Mouse (Mus musculus): ENCODE data around the gene Gpr15.

The Gpr15 gene

DNA sequence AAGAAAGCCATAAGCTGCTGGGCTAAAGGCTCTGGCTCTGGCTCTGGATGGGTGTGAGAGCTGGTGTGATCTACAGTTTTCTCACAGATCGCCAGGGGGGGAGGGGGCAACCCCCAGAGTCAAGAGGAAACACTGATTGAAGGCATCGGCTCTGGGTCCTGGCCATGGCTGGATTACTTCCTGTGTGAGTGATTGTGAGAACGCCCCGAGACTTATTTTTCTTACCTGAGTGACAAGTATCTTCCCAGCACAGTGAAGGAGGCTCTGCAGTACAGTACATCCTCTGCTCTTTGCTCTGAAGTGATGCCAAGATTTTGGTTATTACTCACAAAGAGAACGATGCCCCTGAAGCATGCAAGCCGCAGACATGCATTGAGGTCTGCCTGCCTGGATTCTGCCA, 17.1 kb downstream of the Gpr15 start:
- DNase-seq (ENCODE audit: low spot score), result no peak

- no peak for DNase-seq (ENCODE audit: low spot score)
Measured at GRCm38 (mm10) chr16:58700816-58701424, 17.9 kb downstream of the Gpr15 start.

- DNase-seq (ENCODE audit: low spot score), result no peak
Measured at GRCm38 (mm10) chr16:58700174-58700573, 18.7 kb downstream of the Gpr15 start.

- DNase-seq (ENCODE audit: low spot score), result no peak
Measured at GRCm38 (mm10) chr16:58697261-58697660, 21.6 kb downstream of the Gpr15 start.

GRCm38 (mm10) chr16:58696796-58697195, 22.1 kb downstream of the Gpr15 start:
- DNase-seq (ENCODE audit: low spot score), result no peak

- DNase-seq (ENCODE audit: low spot score), result no peak
Measured at GRCm38 (mm10) chr16:58694091-58694490, 24.8 kb downstream of the Gpr15 start.

GRCm38 (mm10) chr16:58690322-58690732, 28.5 kb downstream of the Gpr15 start:
- DNase-seq (ENCODE audit: low spot score), result no peak

GRCm38 (mm10) chr16:58689555-58690169, 29.2 kb downstream of the Gpr15 start:
- DNase-seq (ENCODE audit: low spot score), result no peak

GRCm38 (mm10) chr16:58688534-58688933, 30.3 kb downstream of the Gpr15 start:
- DNase-seq (ENCODE audit: low spot score), result no peak

GRCm38 (mm10) chr16:58685548-58686537, 33.0 kb downstream of the Gpr15 start:
- DNase-seq (ENCODE audit: low spot score), result no peak

- no peak for DNase-seq (ENCODE audit: low spot score)
Measured at GRCm38 (mm10) chr16:58684537-58684936, 34.3 kb downstream of the Gpr15 start.

- DNase-seq (ENCODE audit: low spot score), result no peak
Measured at GRCm38 (mm10) chr16:58683911-58684310, 35.0 kb downstream of the Gpr15 start.

DNA sequence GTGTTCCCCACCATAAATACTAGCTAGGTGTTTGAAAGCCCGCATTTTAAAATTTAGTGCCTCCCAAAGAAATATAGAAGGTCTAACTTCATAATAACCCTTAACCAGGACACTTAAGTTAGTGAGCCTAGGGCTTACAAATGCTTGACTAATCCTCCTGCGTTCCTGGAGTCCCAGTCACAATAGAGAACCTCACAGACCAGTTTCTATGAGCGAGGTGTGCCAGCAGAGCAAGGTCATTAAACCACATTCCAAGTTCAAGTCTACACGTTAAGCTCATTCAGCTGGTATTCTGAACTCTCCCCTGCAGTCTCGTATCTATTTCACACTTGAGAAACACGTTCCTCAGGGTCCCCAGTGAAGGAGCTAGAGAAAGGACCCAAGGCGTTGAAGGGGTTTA, 36.0 kb downstream of the Gpr15 start:
- DNase-seq (ENCODE audit: low spot score), result no peak

DNA sequence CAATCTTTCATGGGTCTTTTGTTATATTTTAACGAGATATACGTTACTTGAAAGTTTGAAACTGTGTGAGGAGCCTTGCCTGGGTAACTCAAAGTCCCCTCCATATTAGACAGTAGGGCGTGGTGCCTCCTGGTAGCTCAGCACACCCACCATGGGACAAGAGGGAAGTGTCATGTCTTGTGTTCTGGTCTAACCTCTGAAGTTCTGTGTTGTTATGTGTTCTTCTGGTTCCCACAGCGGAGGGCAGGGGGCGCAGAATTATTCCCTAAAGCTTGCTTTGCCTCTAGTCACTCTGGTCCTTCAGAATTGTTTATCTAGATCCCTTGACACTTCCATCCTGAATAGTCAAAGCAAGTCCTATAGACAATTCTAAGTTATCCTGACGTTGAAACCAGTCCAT, 36.8 kb downstream of the Gpr15 start:
- DNase-seq (ENCODE audit: low spot score), result no peak

- no peak for DNase-seq (ENCODE audit: low spot score)
Measured at GRCm38 (mm10) chr16:58678660-58679059, 40.2 kb downstream of the Gpr15 start.

DNA sequence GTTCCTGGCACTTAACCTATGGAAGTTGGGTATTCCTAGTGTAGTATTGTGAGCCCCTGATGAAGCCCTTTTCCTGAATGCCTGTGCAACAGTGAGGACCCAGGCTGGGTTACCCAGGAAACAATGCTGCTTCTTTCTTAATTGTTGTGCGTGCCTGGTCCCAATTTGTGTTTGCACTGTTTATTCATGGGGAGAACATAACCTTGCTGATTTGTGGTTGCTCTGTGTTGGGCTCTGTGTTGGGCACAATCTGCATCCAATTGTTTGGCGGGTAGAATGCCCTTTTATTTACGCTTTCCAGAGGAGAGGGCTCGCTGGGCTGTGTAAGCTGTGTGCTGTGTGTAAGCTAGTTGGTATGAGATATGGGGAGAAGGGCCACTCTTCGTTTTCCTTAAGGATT, 41.4 kb downstream of the Gpr15 start:
- DNase-seq (ENCODE audit: low spot score), result no peak

DNA sequence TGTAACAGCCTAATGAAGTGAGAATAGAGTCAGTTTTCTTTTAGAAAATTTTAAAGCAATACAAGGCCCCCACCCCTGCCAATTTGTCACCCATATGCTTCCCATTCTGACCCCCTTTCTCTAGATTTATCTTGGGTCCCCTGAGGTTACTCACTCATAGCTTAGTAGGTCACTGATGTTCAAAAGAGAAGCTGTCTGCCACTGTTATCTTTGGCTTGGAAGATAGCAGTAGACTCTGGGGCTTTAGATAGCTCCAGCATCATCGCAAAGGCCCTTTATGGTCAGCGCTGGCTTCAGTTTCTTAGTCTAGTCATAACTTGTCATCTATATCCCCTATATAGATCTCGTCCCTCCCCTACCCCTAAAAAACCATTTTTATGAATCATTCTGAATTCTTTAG, 42.2 kb downstream of the Gpr15 start:
- DNase-seq (ENCODE audit: low spot score), result no peak

DNA sequence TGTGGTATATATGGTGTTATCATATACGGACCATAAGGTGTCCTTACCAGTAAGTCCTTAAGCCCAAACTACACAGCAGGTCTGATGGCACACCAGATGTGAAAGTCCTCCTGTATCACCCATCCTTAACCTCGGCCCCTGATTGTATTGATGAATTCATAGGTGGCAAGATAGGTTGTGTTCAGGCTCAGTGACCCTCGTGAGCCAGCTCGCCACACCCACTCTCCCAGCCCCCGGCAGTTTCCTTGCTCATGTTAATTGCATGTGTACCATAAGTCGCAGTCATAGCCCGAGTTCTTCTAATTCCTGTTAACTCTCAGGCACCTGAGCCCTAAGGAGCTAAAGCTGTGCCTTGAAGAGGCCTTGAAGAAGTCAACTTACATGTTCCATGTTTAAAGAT, 42.7 kb downstream of the Gpr15 start:
- DNase-seq (ENCODE audit: low spot score), result no peak

GRCm38 (mm10) chr16:58675256-58675655, 43.6 kb downstream of the Gpr15 start:
- no peak for DNase-seq (ENCODE audit: low spot score)

- no peak for DNase-seq (ENCODE audit: low spot score)
Measured at GRCm38 (mm10) chr16:58673811-58674410, 45.0 kb downstream of the Gpr15 start.

DNA sequence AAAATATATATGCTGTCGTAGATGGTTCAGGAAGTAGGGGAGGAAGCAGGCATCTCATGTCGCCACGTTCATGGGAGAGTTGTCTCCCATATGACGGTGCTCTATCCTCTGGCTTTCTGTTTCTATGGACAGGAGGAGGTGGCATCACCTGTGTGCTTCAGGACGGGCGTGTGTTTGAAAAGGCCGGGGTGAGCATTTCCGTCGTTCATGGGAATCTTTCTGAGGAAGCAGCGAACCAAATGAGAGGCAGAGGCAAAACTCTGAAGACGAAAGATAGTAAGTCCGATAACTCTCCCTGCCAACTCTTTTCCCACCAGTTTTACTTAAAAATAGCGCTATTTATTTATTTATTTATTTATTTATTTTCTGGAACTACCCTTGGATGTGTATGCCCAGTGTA, 46.5 kb downstream of the Gpr15 start:
- no peak for DNase-seq (ENCODE audit: low spot score)

DNA sequence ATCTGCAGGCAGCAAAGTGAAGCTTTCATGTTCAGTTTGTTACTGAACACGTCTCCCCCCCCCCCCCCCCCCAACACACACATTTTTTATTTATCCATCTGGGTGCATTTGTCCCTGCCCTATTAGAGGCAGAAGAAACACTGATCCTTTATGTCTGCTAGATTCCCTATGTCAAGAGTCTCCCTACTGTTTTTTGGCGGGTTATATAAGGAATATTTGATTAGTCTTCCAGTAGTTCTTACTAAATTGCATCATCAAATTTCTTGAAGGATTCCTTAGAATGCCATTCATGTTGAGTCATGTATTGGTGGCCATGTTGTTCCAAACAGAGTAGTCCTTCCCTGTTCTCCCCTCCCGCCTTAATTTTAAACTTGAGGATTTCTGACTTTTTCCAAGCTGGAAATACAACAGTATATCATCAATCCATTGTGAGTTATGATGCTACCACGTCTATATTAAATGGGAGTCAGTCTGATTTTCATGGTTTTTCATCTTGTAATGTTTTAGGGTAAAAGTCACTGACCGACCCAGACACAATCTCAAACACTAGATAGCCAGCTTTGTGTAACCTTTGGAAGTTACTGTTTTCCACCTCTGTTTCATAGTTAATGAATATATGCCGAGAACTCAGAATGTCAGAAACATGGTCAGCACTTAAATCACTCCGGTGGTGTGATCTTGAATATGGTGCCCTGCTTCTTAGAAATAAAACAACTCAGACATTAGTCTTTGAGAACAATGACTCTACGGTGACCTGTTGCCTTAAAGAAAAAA, 47.5 kb downstream of the Gpr15 start:
- DNase-seq (ENCODE audit: low spot score), result no peak

Data from layer of hippocampus, adult 9-10 months (tissue).